Mouse (Mus musculus): Measurements from ENCODE around the gene Stat5b. TPM values are rescaled to one million over a fixed set of nuclear protein-coding genes. Genes with fewer than 3 reads are reported as not detected.

Stat5b gene
- total RNA-seq, 4 experiments from 2014 or later: 136 to 186 (median 155) TPM

- DNase-seq (ENCODE audit: low spot score in 2 of 2): peak; percentile 98
Observed at GRCm38 (mm10) chr11:100738066-100738604, 112.4 kb downstream of the Stat5b start, which contains the start of gene Rab5c. Gene Rab5c, minus strand, starts transcription at chr11:100738215.

GRCm38 (mm10) chr11:100737105-100737733 lies 113.3 kb downstream of the Stat5b start:
- DNase-seq (ENCODE audit: low spot score in 2 of 2): no peak

- no peak for DNase-seq (ENCODE audit: low spot score in 2 of 2)
Observed at GRCm38 (mm10) chr11:100736746-100737080, 113.8 kb downstream of the Stat5b start.

GRCm38 (mm10) chr11:100735954-100736745 lies 114.4 kb downstream of the Stat5b start:
- no peak for DNase-seq (ENCODE audit: low spot score in 2 of 2)

GRCm38 (mm10) chr11:100735134-100735865 lies 115.2 kb downstream of the Stat5b start:
- DNase-seq (ENCODE audit: low spot score in 2 of 2): no peak

Other genes starting within 250 kb of the Stat5b start
- 10 to 100 TPM; 18.1 to 18.9 (median 18.6) TPM for gene Nkiras2, start 231.5 kb downstream of the Stat5b start, total RNA-seq (2022)
- 100 to 1,000 TPM in 2 of 4 experiments, 10 to 100 TPM in 2; 79.4 to 106 (median 95.5) TPM for gene Dnajc7, start 230.6 kb downstream of the Stat5b start, total RNA-seq (2022)
- under 1 TPM in 2 of 4 experiments, not detected in 2; 0.11 to 0.58 TPM for gene Zfp385c, start 158.3 kb downstream of the Stat5b start, total RNA-seq (2022)
- gene Dhx58, start 146.5 kb downstream of the Stat5b start, total RNA-seq (2022): under 1 TPM; 0.27 to 0.70 (median 0.28) TPM
- 10 to 100 TPM in 2 of 4 experiments, 1 to 10 TPM in 2; 9.0 to 11.1 (median 10.1) TPM for gene Kat2a, start 138.3 kb downstream of the Stat5b start, total RNA-seq (2022)
- gene Hspb9, start 136.9 kb downstream of the Stat5b start, total RNA-seq (2022): not detected
- 10 to 100 TPM; 41.4 to 50.9 (median 42.2) TPM for gene Rab5c, start 112.5 kb downstream of the Stat5b start, total RNA-seq (2022)
- gene Kcnh4, start 90.8 kb downstream of the Stat5b start, total RNA-seq (2022): not detected
- gene Hcrt, start 87.8 kb downstream of the Stat5b start, total RNA-seq (2022): not detected
- 1 to 10 TPM; 4.3 to 8.2 (median 5.7) TPM for gene Ghdc, start 79.8 kb downstream of the Stat5b start, total RNA-seq (2022)
- gene Stat5a, start 8.6 kb upstream of the Stat5b start, total RNA-seq (2022): 10 to 100 TPM; 10.9 to 16.8 (median 11.0) TPM
- 10 to 100 TPM; 32.9 to 41.1 (median 37.5) TPM for gene Stat3, start 88.8 kb upstream of the Stat5b start, total RNA-seq (2022)
- gene Cavin1, start 120.2 kb upstream of the Stat5b start, total RNA-seq (2022): 100 to 1,000 TPM; 125 to 153 (median 134) TPM
- 10 to 100 TPM; 62.0 to 79.8 (median 66.8) TPM for gene Atp6v0a1, start 158.7 kb upstream of the Stat5b start, total RNA-seq (2022)
- 1 to 10 TPM; 2.9 to 4.8 (median 4.0) TPM for gene Naglu, start 219.3 kb upstream of the Stat5b start, total RNA-seq (2022)
- under 1 TPM in 1 of 4 experiments, not detected in 3; 0.21 TPM for gene Hsd17b1, start 227.7 kb upstream of the Stat5b start, total RNA-seq (2022)
- gene Coasy, start 231.8 kb upstream of the Stat5b start, total RNA-seq (2022): 10 to 100 TPM in 1 of 4 experiments, 1 to 10 TPM in 3; 7.2 to 11.0 (median 8.5) TPM
- gene Mlx, start 236.6 kb upstream of the Stat5b start, total RNA-seq (2022): 10 to 100 TPM in 2 of 4 experiments, 1 to 10 TPM in 2; 8.0 to 12.3 (median 9.4) TPM
- 1 to 10 TPM; 1.3 to 1.5 (median 1.4) TPM for gene Psmc3ip, start 244.7 kb upstream of the Stat5b start, total RNA-seq (2022)